Mouse (Mus musculus) gastrocnemius, postnatal 14 days (tissue): ENCODE measurements around the gene Cnst. TPM values are rescaled to one million over a fixed set of nuclear protein-coding genes. Genes with fewer than 3 reads are reported as not detected.

Experiments used
- DNase-seq: peaks from one replicate; pipeline ENCODE4 v3.0.0; 2021; ENCODE audit warnings: mixed read lengths
- intact Hi-C: fragments of 180-260 bp; cut with DNase I; formaldehyde crosslinking; loops from one replicate; pipeline ENCODE4 v1.15.1; 2025; ENCODE audit warnings: low total_unique reads
- total RNA-seq, 2 experiments: library from RNA; stranded (reverse); gene quantifications; 2 replicates each; pipeline ENCODE4 v1.2.3; 2021

Gene Cnst
- total RNA-seq, 2 experiments from 2014 or later = 23.4 to 25.9 TPM

GRCm38 (mm10) chr1:179585646-179586045 is 39.5 kb downstream of the Cnst start:
- DNase-seq = no peak
- intact Hi-C loops = no loop called here

- no peak for DNase-seq
- intact Hi-C loops = no loop called here
Observed at GRCm38 (mm10) chr1:179586430-179587095, 40.4 kb downstream of the Cnst start.

- intact Hi-C loops = no loop called here
- peak; percentile 29 for DNase-seq
Observed at GRCm38 (mm10) chr1:179588230-179588629, 42.1 kb downstream of the Cnst start.

GRCm38 (mm10) chr1:179591639-179592038 is 45.5 kb downstream of the Cnst start:
- DNase-seq = no peak
- intact Hi-C loops = no loop called here

GRCm38 (mm10) chr1:179592143-179592542 is 46.0 kb downstream of the Cnst start:
- intact Hi-C loops = no loop called here
- DNase-seq = no peak

- DNase-seq = no peak
- intact Hi-C loops = no loop called here
Observed at GRCm38 (mm10) chr1:179592972-179593371, 46.8 kb downstream of the Cnst start.

GRCm38 (mm10) chr1:179598386-179598785 is 52.2 kb downstream of the Cnst start:
- no peak for DNase-seq
- intact Hi-C loops = no loop called here

- intact Hi-C loops = no loop called here
- DNase-seq = no peak
Observed at GRCm38 (mm10) chr1:179604526-179604925, 58.4 kb downstream of the Cnst start.

- intact Hi-C loops = no loop called here
- no peak for DNase-seq
Observed at GRCm38 (mm10) chr1:179606004-179606723, 60.0 kb downstream of the Cnst start.

GRCm38 (mm10) chr1:179608521-179608920 is 62.4 kb downstream of the Cnst start:
- intact Hi-C loops = no loop called here
- DNase-seq = no peak

- intact Hi-C loops = loop anchor here (5.0 kb wide), 1 partner anchor 68 kb away; no protein-coding TSS in a partner anchor
- DNase-seq = no peak
Observed at GRCm38 (mm10) chr1:179609724-179610505, 63.7 kb downstream of the Cnst start.

GRCm38 (mm10) chr1:179611182-179611581 is 65.0 kb downstream of the Cnst start:
- intact Hi-C loops = loop anchor here (5.0 kb wide), 1 partner anchor 69 kb away; no protein-coding TSS in a partner anchor
- no peak for DNase-seq

- intact Hi-C loops = loop anchor here (5.0 kb wide), 1 partner anchor 70 kb away; no protein-coding TSS in a partner anchor
- DNase-seq = no peak
Observed at GRCm38 (mm10) chr1:179612418-179612817, 66.2 kb downstream of the Cnst start.

GRCm38 (mm10) chr1:179612986-179613505 is 66.9 kb downstream of the Cnst start:
- intact Hi-C loops = loop anchor here (5.0 kb wide), 1 partner anchor 71 kb away; no protein-coding TSS in a partner anchor
- DNase-seq = no peak

- intact Hi-C loops = no loop called here
- no peak for DNase-seq
Observed at GRCm38 (mm10) chr1:179617426-179617825, 71.3 kb downstream of the Cnst start.

- DNase-seq = no peak
- intact Hi-C loops = loop anchor here (5.0 kb wide), 1 partner anchor 105 kb away; the partner anchor contains the start of gene Smyd3
Observed at GRCm38 (mm10) chr1:179622665-179623064, 76.5 kb downstream of the Cnst start.

- intact Hi-C loops = loop anchor here (5.0 kb wide), 1 partner anchor 106 kb away; the partner anchor contains the start of gene Smyd3
- DNase-seq = peak; percentile 27
Observed at GRCm38 (mm10) chr1:179623657-179624056, 77.5 kb downstream of the Cnst start.

GRCm38 (mm10) chr1:179624354-179624753 is 78.2 kb downstream of the Cnst start:
- no peak for DNase-seq
- intact Hi-C loops = loop anchor here (5.0 kb wide), 1 partner anchor 107 kb away; the partner anchor contains the start of gene Smyd3

GRCm38 (mm10) chr1:179627855-179628254 is 81.7 kb downstream of the Cnst start:
- intact Hi-C loops = loop anchor here (5.0 kb wide), 1 partner anchor 121 kb away; no protein-coding TSS in a partner anchor
- no peak for DNase-seq
